Mouse (Mus musculus): ENCODE measurements around the gene Them7.

DNA sequence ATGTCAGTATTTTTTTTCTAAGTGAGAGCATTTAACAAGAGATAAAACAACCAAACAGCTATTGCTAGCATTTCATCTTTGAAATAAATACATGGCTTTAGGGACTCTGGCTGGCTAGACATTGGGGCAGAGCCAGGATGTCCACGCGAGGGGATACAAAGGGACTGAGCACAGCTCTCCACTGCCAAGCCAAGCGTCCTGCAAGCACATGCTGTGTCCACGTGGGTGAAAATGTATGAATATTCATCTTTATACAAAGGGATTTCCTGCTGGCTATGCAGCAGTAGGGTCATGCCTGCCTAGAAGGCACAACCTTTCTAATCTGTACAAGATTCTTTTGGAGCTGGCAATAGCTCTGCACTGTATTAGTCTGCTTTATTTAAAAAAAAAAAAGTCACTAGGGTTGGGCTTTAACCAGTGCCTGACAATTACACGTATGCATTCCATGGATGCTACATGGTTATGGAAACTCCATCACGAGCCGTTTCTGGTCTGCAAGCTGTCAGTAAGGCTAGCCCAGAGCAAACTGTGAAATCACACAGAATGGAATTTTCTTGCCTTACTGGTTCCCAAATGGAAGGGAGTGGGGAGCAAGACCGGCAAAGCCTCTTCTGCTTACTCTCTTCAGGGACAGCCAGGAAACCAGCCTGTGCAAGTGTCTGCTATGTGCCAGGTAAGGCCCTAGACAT is 192.7 kb downstream of the Them7 start:
- no peak for TF ChIP-seq POLR2A (IDR thresholded peaks at IDR 0.05; ENCODE audit: extremely low read depth, insufficient read depth, low read length)
- no peak for TF ChIP-seq CTCF (IDR thresholded peaks at IDR 0.05; ENCODE audit: extremely low read depth, insufficient read depth, low read length)

All from cortical plate, adult 2 months (tissue).